Mouse (Mus musculus): ENCODE results near the gene Dlg2. TPM values are rescaled to one million over a fixed set of nuclear protein-coding genes. Genes with fewer than 3 reads are reported as not detected.

Gene Dlg2
- polyA plus RNA-seq, 1 experiment from 2014 or later: 30.0 TPM

DNA sequence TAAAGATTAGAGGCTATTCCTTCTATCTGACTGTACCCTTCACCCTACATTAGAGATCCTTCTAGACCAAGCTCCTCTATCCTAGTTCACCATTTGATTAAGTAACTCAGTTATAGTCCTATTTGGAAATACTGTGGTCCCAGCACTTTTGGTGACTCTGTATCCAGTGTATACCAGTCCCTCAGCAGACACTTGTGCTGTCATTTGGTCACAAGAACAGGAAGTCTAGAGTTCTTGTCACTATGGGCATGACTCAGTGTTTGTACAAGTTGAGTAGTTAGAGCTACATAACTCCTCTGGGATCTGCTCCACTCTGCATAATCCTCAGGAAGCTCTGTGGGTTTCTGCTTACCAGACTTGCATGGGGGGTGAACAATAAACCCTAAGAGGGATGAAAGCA is 1965.1 kb downstream of the Dlg2 start:
- ATAC-seq (ENCODE audit: low FRiP score): no peak
- Histone ChIP-seq H3K9me3 (ENCODE audit: control insufficient read depth, low read length) (no peaks in the 10 kb centered on the region), H3K4me3 (replicated peaks; ENCODE audit: low read length) (no peak overlapping the region), H3K4me1 (replicated peaks; ENCODE audit: control insufficient read depth, insufficient read depth, low read length) (no peaks in the 10 kb centered on the region), H3K27me3 (ENCODE audit: control insufficient read depth, insufficient read depth, low read length) (no peaks in the 10 kb centered on the region), H3K36me3 (replicated peaks; ENCODE audit: control insufficient read depth, insufficient read depth) (peaks cover 4% of the 10 kb centered on the region), H3K27ac (no peak overlapping the region), H3K9ac (no peak overlapping the region), H3K4me2 (replicated peaks) (no peak overlapping the region)
- no peak for DNase-seq (ENCODE audit: low spot score)

DNA sequence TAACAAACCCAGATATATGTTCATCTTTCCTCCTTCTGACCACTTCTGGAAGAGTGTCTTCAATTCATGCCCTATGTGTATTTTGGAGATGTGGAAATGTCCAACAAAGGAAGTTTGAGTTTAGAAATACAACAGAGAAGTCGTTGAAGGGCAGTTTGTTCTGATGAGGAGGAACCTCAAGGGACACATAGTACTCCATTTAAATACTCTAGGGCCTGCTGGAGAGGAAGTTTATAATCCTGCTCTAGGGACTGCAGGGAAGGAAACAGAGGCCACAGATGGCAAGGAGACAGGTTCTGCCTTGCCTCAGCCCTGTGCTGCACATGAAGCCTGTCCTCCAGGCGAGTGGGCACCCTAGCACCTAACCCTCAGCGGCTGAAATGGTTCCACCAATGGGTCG is 1965.6 kb downstream of the Dlg2 start:
- WGBS: 83% methylated on average over 4 of the region's 4 CpGs
- Histone ChIP-seq H3K4me2 (replicated peaks) (no peak overlapping the region), H3K36me3 (replicated peaks; ENCODE audit: control insufficient read depth, insufficient read depth) (peaks cover 4% of the 10 kb centered on the region), H3K27me3 (ENCODE audit: control insufficient read depth, insufficient read depth, low read length) (no peaks in the 10 kb centered on the region), H3K9ac (no peak overlapping the region), H3K27ac (no peak overlapping the region), H3K4me1 (replicated peaks; ENCODE audit: control insufficient read depth, insufficient read depth, low read length) (no peaks in the 10 kb centered on the region), H3K4me3 (replicated peaks; ENCODE audit: low read length) (no peak overlapping the region), H3K9me3 (ENCODE audit: control insufficient read depth, low read length) (no peaks in the 10 kb centered on the region)
- DNase-seq (ENCODE audit: low spot score) (no peak), ATAC-seq (ENCODE audit: low FRiP score) (no peak)

DNA sequence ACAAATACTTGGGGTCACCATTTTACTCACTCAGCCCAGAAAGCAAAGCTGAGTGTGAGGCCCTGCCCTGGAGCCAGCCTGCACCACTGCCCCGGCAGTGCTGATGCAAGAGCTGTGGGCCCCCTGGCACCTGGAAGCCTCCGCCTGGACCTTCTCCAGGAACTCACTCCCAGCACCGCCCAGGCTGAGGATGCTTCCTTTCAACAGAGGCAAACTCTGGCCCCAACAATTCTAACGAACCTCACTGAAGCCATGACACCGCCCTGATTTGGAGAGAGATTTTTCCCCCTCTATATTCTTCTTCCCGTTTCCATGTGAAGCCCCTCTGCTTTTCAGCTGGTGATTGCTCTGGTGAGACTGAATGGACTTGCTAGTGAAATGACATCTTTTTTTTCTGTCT is 1971.5 kb downstream of the Dlg2 start:
- H3K36me3 ChIP-seq (replicated peaks; ENCODE audit: control insufficient read depth, insufficient read depth): no peaks in the 10 kb centered on the region; the same call in 1 of the 2 replicates
- WGBS: 82% methylated on average over 6 of the region's 6 CpGs
- ATAC-seq (ENCODE audit: low FRiP score) (no peak), DNase-seq (ENCODE audit: low spot score) (no peak)
- no peaks in the 10 kb centered on the region for H3K27me3 ChIP-seq (ENCODE audit: control insufficient read depth, insufficient read depth, low read length)
- H3K9me3 ChIP-seq (ENCODE audit: control insufficient read depth, low read length): no peaks in the 10 kb centered on the region
- no peaks in the 10 kb centered on the region for H3K4me1 ChIP-seq (replicated peaks; ENCODE audit: control insufficient read depth, insufficient read depth, low read length)
- no peak overlapping the region for H3K9ac ChIP-seq
- no peak overlapping the region for H3K4me3 ChIP-seq (replicated peaks; ENCODE audit: low read length)
- 0 out of 2 replicates have a peak overlapping the region, but pooled peaks have one; percentile 5 for H3K27ac ChIP-seq
- no peak overlapping the region for H3K4me2 ChIP-seq (replicated peaks)

DNA sequence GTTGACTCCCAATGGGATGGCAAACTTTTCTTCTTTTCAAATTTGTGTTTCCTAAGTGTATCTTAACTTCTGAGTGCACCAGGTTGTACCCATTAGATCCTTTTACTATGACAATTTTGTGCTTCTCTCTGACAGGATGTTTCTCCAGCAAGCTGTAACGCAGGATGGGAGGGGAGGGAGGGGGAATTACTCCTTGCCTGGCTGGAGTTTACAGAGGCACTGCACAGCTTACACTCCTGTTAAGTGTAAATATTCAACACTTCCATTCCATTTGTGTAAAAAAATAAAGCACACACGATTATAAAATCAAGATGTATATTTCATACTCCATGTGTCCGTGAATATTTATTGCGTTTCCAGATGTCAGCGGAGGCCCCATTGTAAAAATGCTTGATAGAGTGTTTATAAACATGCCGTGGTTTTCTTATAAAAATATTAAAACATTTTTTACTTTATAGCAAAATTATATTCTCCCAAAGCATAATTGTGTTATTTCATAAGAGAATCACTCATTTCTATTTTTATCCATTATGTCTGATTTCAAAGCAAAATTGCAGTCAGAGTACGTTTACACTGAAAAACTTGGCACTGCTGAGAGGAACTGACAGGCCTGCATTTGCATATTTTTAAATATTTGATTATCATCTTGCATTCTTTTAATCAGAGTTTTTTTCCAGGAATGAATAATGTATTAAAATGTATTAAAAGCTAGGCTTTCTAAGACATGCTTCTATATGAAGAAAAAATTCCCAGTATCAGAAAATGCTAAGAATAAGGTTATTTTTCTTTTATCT is 1972.5 kb downstream of the Dlg2 start:
- Histone ChIP-seq H3K4me2 (replicated peaks) (no peak overlapping the region), H3K9ac (no peak overlapping the region), H3K9me3 (ENCODE audit: control insufficient read depth, low read length) (no peaks in the 10 kb centered on the region), H3K27me3 (ENCODE audit: control insufficient read depth, insufficient read depth, low read length) (no peaks in the 10 kb centered on the region), H3K4me3 (replicated peaks; ENCODE audit: low read length) (no peak overlapping the region), H3K27ac (no peak overlapping the region), H3K36me3 (replicated peaks; ENCODE audit: control insufficient read depth, insufficient read depth) (no peaks in the 10 kb centered on the region; the same call in 1 of the 2 replicates), H3K4me1 (replicated peaks; ENCODE audit: control insufficient read depth, insufficient read depth, low read length) (no peaks in the 10 kb centered on the region)
- WGBS: 75% methylated on average over 7 of the region's 7 CpGs
- no peak for ATAC-seq (ENCODE audit: low FRiP score)
- DNase-seq (ENCODE audit: low spot score): no peak

DNA sequence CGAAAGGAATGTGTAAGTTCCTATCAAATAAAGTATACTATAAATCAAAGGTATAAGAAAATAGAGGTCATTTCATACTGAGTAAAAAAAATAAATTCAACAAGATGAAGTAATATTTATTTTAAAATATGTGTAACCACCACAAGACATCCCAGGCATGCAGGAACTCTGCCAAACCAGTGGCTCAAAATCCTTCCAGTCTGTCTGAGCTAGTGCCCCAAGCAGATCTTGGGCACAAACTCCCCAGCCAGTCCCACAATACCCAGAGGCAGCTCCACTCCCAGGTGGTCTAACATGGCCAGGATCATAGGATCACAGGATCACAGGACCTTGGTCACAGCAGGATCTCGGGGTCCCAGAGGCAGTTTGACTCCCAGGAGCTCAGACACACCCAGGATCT is 1977.7 kb downstream of the Dlg2 start:
- H3K27ac ChIP-seq: no peak overlapping the region
- no peaks in the 10 kb centered on the region for H3K4me1 ChIP-seq (replicated peaks; ENCODE audit: control insufficient read depth, insufficient read depth, low read length)
- H3K4me3 ChIP-seq (replicated peaks; ENCODE audit: low read length): no peak overlapping the region
- H3K4me2 ChIP-seq (replicated peaks): no peak overlapping the region
- WGBS: 73% methylated on average over 2 of the region's 2 CpGs
- H3K9me3 ChIP-seq (ENCODE audit: control insufficient read depth, low read length): no peaks in the 10 kb centered on the region
- ATAC-seq (ENCODE audit: low FRiP score) (no peak), DNase-seq (ENCODE audit: low spot score) (no peak)
- H3K36me3 ChIP-seq (replicated peaks; ENCODE audit: control insufficient read depth, insufficient read depth): no peaks in the 10 kb centered on the region
- no peak overlapping the region for H3K9ac ChIP-seq
- no peaks in the 10 kb centered on the region for H3K27me3 ChIP-seq (ENCODE audit: control insufficient read depth, insufficient read depth, low read length)

DNA sequence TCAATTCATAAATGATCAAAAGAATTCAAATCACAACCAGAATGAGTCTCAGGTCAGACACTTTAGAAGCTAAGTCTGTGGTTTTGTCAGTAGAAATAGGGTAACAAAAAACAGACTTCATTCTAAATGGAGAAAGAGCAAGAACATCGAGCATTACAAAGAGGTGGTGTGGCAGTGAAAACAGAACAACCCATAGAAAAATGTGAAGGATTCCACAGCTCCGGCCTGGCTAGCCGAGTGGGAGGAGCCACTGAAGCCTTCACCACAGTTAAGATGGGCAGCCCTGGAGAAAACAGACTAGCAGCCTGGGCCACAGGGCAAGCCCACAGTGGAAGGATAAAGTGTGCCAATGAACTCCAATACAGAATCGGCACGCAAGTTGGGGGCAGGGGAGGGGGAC is 1979.5 kb downstream of the Dlg2 start:
- DNase-seq (ENCODE audit: low spot score): no peak
- H3K9me3 ChIP-seq (ENCODE audit: control insufficient read depth, low read length): no peaks in the 10 kb centered on the region
- H3K4me2 ChIP-seq (replicated peaks): no peak overlapping the region
- 60% methylated on average over 5 of the region's 5 CpGs for WGBS
- no peaks in the 10 kb centered on the region for H3K4me1 ChIP-seq (replicated peaks; ENCODE audit: control insufficient read depth, insufficient read depth, low read length)
- no peak overlapping the region for H3K9ac ChIP-seq
- H3K36me3 ChIP-seq (replicated peaks; ENCODE audit: control insufficient read depth, insufficient read depth): no peaks in the 10 kb centered on the region
- no peak overlapping the region for H3K27ac ChIP-seq
- H3K27me3 ChIP-seq (ENCODE audit: control insufficient read depth, insufficient read depth, low read length): no peaks in the 10 kb centered on the region
- ATAC-seq (ENCODE audit: low FRiP score): no peak
- H3K4me3 ChIP-seq (replicated peaks; ENCODE audit: low read length): no peak overlapping the region

DNA sequence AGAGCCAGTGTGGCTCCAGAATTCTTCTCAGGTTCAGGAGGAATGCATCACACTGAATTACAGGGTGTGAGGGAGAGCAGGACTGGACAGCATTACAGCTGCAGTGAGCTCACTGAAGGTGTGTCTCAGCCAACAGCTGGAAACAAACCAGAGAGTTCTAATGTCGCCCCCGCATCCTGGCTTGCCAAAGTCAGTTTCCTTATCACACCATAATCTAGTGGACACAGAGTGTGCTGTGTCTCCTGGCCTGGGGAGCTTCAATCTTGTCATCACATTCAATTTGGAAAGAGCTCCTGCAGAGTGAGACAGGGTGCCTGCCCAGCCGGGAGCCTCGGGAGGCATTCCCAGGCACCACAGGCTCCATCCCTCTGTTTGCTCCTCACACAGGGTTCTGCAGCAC is 1981.3 kb downstream of the Dlg2 start:
- Histone ChIP-seq H3K4me2 (replicated peaks) (no peak overlapping the region), H3K4me1 (replicated peaks; ENCODE audit: control insufficient read depth, insufficient read depth, low read length) (no peaks in the 10 kb centered on the region), H3K9me3 (ENCODE audit: control insufficient read depth, low read length) (no peaks in the 10 kb centered on the region), H3K36me3 (replicated peaks; ENCODE audit: control insufficient read depth, insufficient read depth) (no peaks in the 10 kb centered on the region), H3K9ac (no peak overlapping the region), H3K4me3 (replicated peaks; ENCODE audit: low read length) (no peak overlapping the region), H3K27me3 (ENCODE audit: control insufficient read depth, insufficient read depth, low read length) (no peaks in the 10 kb centered on the region), H3K27ac (no peak overlapping the region)
- 49% methylated on average over 4 of the region's 4 CpGs for WGBS
- ATAC-seq (ENCODE audit: low FRiP score): no peak
- DNase-seq (ENCODE audit: low spot score): no peak

DNA sequence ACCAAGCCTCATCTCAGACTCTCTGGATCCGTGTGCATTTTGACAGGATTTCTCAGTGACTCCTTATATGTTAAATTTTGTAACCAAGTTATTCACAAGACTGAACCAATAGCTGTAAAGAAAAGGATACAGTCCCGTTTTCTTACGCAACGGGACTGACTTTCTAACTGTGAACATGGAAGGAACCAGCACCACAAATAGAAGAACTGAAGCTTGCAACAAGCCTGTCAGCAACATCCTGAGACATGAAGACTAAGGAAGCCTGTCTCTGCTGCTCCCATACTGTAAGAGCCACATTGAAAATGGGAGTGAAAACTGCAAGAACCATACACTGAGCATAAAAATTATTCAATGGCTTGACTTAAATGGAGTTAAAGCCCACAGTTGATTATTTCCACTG is 1981.8 kb downstream of the Dlg2 start:
- Histone ChIP-seq H3K27ac (no peak overlapping the region), H3K9ac (no peak overlapping the region), H3K4me3 (replicated peaks; ENCODE audit: low read length) (no peak overlapping the region), H3K9me3 (ENCODE audit: control insufficient read depth, low read length) (no peaks in the 10 kb centered on the region), H3K4me2 (replicated peaks) (no peak overlapping the region), H3K27me3 (ENCODE audit: control insufficient read depth, insufficient read depth, low read length) (no peaks in the 10 kb centered on the region), H3K4me1 (replicated peaks; ENCODE audit: control insufficient read depth, insufficient read depth, low read length) (no peaks in the 10 kb centered on the region), H3K36me3 (replicated peaks; ENCODE audit: control insufficient read depth, insufficient read depth) (no peaks in the 10 kb centered on the region)
- no peak for DNase-seq (ENCODE audit: low spot score)
- WGBS: 86% methylated on average over 4 of the region's 4 CpGs
- no peak for ATAC-seq (ENCODE audit: low FRiP score)

DNA sequence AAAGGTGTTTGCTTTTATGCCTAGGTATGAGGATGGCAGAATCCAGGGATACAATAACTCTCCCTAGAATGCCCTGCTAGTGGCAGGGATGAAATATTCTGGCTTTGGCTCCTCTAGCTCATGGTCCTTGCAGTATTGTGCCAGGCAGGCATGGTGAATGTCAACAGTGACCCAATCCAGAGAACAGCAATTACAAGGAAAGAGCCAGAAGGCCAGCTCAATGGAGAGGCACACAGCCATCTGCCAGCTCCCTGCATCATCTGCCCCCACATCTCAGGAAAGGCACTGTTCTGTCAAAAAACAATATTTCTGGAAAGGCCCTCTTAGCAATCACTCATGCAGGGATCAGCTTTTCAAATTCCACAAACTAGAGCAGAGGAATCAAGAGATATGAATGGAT is 1984.1 kb downstream of the Dlg2 start:
- Histone ChIP-seq H3K4me2 (replicated peaks) (no peak overlapping the region), H3K9me3 (ENCODE audit: control insufficient read depth, low read length) (no peaks in the 10 kb centered on the region), H3K4me3 (replicated peaks; ENCODE audit: low read length) (no peak overlapping the region), H3K9ac (no peak overlapping the region), H3K36me3 (replicated peaks; ENCODE audit: control insufficient read depth, insufficient read depth) (no peaks in the 10 kb centered on the region), H3K27me3 (ENCODE audit: control insufficient read depth, insufficient read depth, low read length) (no peaks in the 10 kb centered on the region), H3K4me1 (replicated peaks; ENCODE audit: control insufficient read depth, insufficient read depth, low read length) (no peaks in the 10 kb centered on the region), H3K27ac (no peak overlapping the region)
- no peak for DNase-seq (ENCODE audit: low spot score)
- ATAC-seq (ENCODE audit: low FRiP score): no peak

DNA sequence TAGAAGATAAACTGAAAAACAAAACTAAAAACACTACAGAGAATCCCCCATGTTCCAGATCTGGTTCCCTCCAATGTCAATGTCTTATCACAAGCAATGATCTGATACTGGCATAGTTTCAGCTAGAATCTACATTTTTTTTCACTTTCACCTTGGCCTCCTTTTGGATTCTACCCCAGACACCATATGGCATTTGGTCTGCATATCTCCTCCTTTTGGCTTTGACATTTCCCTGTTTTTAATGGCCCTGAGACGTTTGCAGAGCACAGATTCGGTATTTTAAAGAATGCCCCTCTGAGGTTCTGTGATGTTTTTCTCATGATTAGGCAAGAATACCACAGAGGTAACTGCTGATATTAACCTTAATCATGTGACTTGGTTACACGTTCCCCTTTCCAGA is 1984.8 kb downstream of the Dlg2 start:
- H3K27me3 ChIP-seq (ENCODE audit: control insufficient read depth, insufficient read depth, low read length): no peaks in the 10 kb centered on the region
- no peak overlapping the region for H3K9ac ChIP-seq
- H3K4me3 ChIP-seq (replicated peaks; ENCODE audit: low read length): no peak overlapping the region
- no peak overlapping the region for H3K4me2 ChIP-seq (replicated peaks)
- no peak overlapping the region for H3K27ac ChIP-seq
- WGBS: 81% methylated on average over 3 of the region's 3 CpGs
- no peaks in the 10 kb centered on the region for H3K4me1 ChIP-seq (replicated peaks; ENCODE audit: control insufficient read depth, insufficient read depth, low read length)
- no peaks in the 10 kb centered on the region for H3K9me3 ChIP-seq (ENCODE audit: control insufficient read depth, low read length)
- ATAC-seq (ENCODE audit: low FRiP score): no peak
- no peaks in the 10 kb centered on the region for H3K36me3 ChIP-seq (replicated peaks; ENCODE audit: control insufficient read depth, insufficient read depth)
- no peak for DNase-seq (ENCODE audit: low spot score)

Measured in hindbrain, embryonic 14.5 days (tissue).